Mouse (Mus musculus) testis, adult 2 months (tissue): ENCODE data around the gene Cd300a.

Source experiments
- CTCF ChIP-seq: fragments of 200-500 bp; IDR thresholded peaks from 2 replicates; pipeline ENCODE4 v1.5.1; 2012; ENCODE audit warnings: low read depth, mild to moderate bottlenecking, inconsistent platforms, low read length, moderate library complexity; ENCODE audit not compliant: control insufficient read depth, insufficient read depth, insufficient replicate concordance
- POLR2A ChIP-seq: fragments of 200-500 bp; IDR thresholded peaks from 2 replicates; pipeline ENCODE4 v1.6.1; 2012; ENCODE audit warnings: low read depth, mild to moderate bottlenecking, inconsistent platforms, low read length, moderate library complexity; ENCODE audit not compliant: control insufficient read depth

GRCm38 (mm10) chr11:114896085-114896484 is 6.2 kb downstream of the Cd300a start:
- TF ChIP-seq POLR2A (no peak), CTCF (no peak)
